Mouse (Mus musculus): ENCODE data around the gene Ppp1r2.
A peak's percentile ranks its signal among the peaks of the same experiment; 100 is the strongest.
"Not testable (repeated sequence)": the region's sequence is repeated elsewhere in the genome, so short reads cannot be mapped to it uniquely, and the experiment has no call there.

The Ppp1r2 gene

GRCm38 (mm10) chr16:31274674-31275460, at the start of gene Ppp1r2:
Gene Ppp1r2, minus strand, starts transcription at chr16:31275277.
- DNase-seq: peak; percentile 95

- no peak for DNase-seq
Measured at GRCm38 (mm10) chr16:31321501-31321900, 46.4 kb upstream of the Ppp1r2 start.

GRCm38 (mm10) chr16:31320954-31321353, 45.9 kb upstream of the Ppp1r2 start:
- no peak for DNase-seq

- DNase-seq: not testable (repeated sequence)
Measured at GRCm38 (mm10) chr16:31319723-31320122, 44.6 kb upstream of the Ppp1r2 start.

- DNase-seq: no peak
Measured at GRCm38 (mm10) chr16:31319316-31319715, 44.2 kb upstream of the Ppp1r2 start.

GRCm38 (mm10) chr16:31318418-31318817, 43.3 kb upstream of the Ppp1r2 start:
- DNase-seq: no peak

GRCm38 (mm10) chr16:31316246-31317143, 41.4 kb upstream of the Ppp1r2 start:
- DNase-seq: peak in 1 of 2 experiments; percentile 8

- DNase-seq: no peak
Measured at GRCm38 (mm10) chr16:31315294-31315693, 40.2 kb upstream of the Ppp1r2 start.

GRCm38 (mm10) chr16:31314497-31315233, 39.6 kb upstream of the Ppp1r2 start, which contains the start of gene Apod:
Gene Apod, minus strand, starts transcription at chr16:31314808.
- DNase-seq: no peak

GRCm38 (mm10) chr16:31313611-31314010, 38.5 kb upstream of the Ppp1r2 start:
- DNase-seq: no peak

GRCm38 (mm10) chr16:31312296-31312695, 37.2 kb upstream of the Ppp1r2 start:
- no peak for DNase-seq

GRCm38 (mm10) chr16:31305199-31305919, 30.3 kb upstream of the Ppp1r2 start:
- DNase-seq: no peak

- no peak for DNase-seq
Measured at GRCm38 (mm10) chr16:31303276-31303675, 28.2 kb upstream of the Ppp1r2 start.

GRCm38 (mm10) chr16:31300883-31301532, 25.9 kb upstream of the Ppp1r2 start:
- no peak for DNase-seq

GRCm38 (mm10) chr16:31300467-31300866, 25.4 kb upstream of the Ppp1r2 start:
- DNase-seq: no peak

GRCm38 (mm10) chr16:31299960-31300353, 24.9 kb upstream of the Ppp1r2 start:
- no peak for DNase-seq

GRCm38 (mm10) chr16:31299164-31299959, 24.3 kb upstream of the Ppp1r2 start:
- no peak for DNase-seq

- DNase-seq: no peak
Measured at GRCm38 (mm10) chr16:31297113-31297512, 22.0 kb upstream of the Ppp1r2 start.

- no peak for DNase-seq
Measured at GRCm38 (mm10) chr16:31293761-31294160, 18.7 kb upstream of the Ppp1r2 start.

GRCm38 (mm10) chr16:31290751-31291365, 15.8 kb upstream of the Ppp1r2 start:
- no peak for DNase-seq

Measured in cerebellum, postnatal 14 days (tissue).